Mouse (Mus musculus) layer of hippocampus, postnatal 25 days (tissue): Measurements from ENCODE around the gene Phf5a. TPM values are rescaled to one million over a fixed set of nuclear protein-coding genes. Genes with fewer than 3 reads are reported as not detected.

ENCODE experiments used
- DNase-seq, 2 experiments: peaks; one replicate each; pipeline ENCODE4 v3.0.0; 2022; ENCODE audit warnings: mixed read lengths in 2 of 2, low spot score in 1 of 2; ENCODE audit errors: extremely low spot score in 1 of 2
- total RNA-seq, 2 experiments: library from RNA; stranded (reverse); gene quantifications; 2 replicates each; pipeline ENCODE4 v1.2.3; 2021

Gene Phf5a
- total RNA-seq, 2 experiments from 2014 or later: 32.6 to 40.0 TPM

DNA sequence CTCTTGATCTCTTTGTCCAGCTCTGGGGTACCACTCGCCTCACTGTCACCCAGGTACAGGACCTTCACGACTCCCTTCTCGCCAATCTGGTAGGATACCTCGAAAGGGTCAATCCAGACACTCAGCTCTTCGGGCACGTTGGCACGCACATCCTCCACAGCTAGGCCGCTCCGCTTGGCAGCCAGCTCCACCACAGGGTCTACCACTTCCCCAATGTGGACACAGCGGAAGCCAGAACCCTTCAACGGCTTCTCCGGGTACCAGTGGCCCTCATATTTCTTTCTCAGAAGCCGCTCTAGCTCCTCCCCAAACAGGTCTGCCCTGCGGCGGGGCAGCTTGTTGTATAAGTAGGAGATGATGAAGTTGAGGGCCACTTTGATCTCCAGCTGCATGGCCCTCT is 20.3 kb downstream of the Phf5a start:
- no peak for DNase-seq

DNA sequence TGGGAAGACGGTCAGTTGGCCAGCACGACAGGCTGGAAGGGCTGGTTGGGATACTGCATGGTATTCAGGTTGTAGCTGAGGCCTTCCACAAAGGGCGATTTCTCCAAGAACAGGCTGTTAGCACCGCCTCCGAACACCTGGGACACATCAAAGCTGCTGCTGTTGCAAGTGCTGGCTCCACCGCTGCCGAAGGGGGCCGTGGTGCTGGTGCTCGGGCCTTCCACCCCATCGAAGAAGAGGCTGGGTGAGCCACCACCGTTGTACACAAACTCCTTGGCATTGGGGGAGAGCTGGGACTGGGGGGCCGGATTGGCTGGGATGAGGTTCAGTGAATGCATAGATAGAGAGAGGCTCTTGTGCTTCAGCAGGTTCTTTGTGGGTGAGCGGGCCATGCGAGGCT is 21.0 kb downstream of the Phf5a start:
- DNase-seq: no peak

DNA sequence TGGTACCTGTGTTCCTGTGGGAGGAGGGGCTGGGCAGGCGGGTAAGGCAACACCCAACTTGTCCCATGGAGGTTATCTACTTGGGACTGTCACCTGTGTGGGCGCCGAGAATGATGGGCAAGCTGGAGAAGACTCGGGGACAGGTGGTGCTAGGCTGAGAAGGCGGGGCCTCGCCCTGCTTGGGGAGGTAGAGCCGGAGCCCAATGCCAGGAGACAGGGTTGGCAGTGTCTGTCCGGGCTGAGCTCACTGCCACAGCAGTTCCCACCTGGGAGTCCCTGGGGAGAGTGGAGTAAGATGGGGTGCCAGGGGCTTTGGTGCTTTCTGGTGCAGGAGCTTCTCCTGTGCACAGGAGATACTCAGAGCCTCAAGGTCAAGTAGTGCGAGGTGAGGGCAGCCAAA is 22.6 kb downstream of the Phf5a start:
- no peak for DNase-seq

DNA sequence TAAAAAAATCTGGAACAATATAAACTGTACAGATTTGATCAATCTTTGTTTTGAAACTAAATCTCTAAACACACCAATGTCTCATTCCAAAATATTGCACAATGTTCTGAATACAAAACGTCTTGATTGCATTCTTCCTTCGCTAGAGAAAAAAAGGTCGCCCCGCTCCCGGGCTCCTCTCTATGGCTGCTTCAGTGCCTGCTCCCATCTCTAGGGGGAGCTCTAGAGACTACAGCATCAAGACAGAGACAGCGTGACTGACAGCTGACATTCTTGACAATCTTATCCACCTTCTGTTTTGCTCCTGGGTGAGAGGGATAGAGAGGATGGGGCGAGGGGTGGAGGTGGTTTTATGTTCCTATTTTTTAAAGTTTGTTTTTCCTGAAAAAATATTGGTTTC is 23.4 kb downstream of the Phf5a start:
- peak in 1 of 2 experiments; percentile 62 for DNase-seq

DNA sequence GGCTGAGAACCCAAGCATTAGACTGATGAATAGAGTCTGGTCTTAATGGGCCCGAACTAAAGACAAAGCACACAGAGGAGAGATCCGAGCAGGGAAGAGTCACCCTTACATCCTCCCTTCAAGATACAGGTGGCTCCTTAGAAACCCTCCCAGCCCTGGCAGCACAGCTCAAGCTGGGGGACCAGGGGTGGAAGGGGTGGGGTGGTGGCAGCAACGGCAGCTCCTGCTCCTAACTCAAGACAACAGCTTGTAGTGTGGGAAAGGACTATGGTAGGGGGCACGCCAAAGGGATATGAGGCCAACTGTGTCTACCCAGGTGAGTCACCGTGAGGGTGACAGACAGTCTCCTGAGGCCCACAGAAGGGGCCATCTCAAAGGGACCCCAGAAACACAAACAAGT is 23.9 kb downstream of the Phf5a start:
- DNase-seq: no peak

DNA sequence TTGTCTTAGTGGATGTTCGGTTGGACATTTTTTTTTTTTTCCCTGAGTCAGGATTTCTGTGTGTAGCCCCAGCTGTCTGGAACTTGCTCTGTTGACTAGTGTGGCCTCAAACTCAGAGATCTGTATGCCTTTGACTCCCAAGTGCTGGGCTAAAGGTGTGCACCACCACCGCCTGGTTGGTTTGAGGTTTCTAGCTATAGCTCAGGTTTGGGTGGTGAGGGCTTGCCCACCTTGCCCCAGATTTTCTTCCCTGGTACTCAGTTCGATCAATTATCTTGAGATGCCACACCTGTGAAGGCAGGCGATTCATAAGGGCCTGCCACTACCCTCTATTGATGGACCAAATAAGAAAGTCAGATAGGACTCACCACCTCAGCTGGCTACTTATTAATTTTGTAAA is 24.6 kb downstream of the Phf5a start:
- no peak for DNase-seq

DNA sequence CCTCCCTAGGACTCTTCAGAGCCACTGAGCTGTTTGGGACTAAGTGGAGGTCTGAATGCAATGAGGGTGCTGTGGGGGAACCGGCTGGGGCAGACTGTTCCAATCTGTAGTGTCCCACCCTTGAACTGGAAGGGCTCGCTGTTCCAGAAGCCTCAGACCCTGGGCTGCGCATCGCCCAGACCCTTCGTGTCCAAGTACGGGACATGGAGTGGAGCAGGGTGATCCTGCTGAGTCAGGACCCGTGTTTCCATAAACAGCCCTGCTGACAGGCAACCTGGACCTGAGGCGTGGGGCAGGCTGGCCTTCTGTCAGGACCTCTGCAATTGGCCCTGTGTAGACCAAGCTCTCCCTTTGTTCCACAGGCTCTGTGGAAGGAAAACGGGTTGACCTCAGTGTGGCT is 25.0 kb downstream of the Phf5a start:
- no peak for DNase-seq

DNA sequence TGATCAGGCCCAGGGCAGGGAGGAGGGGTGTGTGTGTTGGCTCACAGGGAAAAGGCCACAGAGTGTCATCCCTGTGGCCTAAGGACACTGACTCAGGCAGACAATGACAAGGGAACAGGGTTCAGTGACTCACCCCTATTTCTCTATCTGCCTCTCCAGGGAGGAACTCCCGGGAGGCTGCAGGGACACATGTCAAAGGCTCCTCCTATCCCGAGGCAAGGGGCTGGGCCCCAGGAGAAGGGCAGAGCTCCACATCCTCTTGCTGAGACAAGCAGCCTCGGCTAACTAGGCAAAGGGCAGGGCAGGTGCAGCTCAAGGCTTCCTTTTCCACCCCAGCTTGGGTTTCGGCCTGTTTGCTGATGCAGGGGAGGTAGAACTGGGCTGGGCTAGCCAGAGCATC is 26.0 kb downstream of the Phf5a start:
- no peak for DNase-seq

DNA sequence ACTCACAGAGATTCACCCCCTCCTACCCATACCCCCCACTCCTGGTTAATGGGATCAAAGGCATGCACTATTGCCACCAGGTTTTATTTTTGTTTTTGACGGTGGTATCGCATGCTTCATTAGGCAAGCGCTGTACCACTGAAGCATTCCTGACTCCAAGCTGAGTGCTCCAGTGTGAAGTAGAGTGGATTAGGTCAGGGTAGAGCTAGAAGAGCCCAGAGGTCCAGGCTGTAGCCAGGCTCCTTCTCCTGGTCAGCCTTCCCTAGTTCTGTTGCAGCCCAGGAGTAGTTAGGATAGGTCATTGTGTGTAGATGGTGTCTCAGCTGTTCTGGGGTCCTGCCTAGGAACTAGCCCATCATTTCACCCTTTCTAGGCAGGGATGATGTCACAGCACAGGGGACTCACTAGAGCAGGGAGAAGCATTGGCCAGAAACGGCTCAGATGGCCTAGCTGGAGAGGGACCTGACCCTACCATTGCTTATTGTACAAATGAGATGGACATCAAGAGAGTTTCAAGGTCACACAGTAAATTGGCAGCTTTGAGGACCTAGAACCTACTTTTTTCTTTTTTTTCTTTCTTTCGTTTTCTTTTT is 26.6 kb downstream of the Phf5a start:
- no peak for DNase-seq

DNA sequence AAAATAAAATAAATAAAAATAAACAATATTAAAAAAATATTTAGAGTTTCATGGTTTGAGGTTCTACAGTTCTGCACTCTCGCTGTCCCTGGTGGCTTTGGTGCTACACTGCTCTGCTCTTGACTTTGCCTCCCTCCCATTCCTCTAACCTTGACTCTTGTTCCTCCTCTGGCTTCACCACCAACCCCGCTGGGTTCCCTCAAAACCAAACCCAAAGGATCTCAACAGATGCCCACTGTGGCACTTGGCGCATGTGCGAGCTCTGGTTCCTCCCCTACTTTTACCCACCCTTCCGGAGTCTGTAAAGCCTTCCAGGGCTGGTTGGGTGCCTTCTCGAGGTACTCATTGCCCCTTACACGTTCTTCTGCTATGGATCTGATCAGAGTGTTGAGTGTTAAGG is 29.4 kb downstream of the Phf5a start:
- no peak for DNase-seq

DNA sequence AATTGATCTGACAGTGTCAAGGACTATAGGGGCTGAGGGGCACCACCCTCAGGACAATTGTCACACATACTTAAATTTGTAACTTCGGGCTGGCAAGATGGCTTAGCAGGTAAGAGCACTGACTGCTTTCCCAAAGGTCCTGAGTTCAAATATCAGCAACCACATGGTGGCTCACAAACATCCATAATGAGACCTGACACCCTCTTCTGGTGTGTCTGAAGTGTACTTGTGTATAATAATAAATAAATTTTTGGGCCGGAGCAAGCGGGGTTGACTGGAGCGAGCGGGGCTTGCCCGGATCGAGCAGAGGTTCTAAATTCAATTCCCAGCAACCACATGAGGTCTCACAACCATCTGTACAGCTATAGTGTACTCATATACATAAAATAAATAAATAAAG is 31.4 kb downstream of the Phf5a start:
- no peak for DNase-seq

DNA sequence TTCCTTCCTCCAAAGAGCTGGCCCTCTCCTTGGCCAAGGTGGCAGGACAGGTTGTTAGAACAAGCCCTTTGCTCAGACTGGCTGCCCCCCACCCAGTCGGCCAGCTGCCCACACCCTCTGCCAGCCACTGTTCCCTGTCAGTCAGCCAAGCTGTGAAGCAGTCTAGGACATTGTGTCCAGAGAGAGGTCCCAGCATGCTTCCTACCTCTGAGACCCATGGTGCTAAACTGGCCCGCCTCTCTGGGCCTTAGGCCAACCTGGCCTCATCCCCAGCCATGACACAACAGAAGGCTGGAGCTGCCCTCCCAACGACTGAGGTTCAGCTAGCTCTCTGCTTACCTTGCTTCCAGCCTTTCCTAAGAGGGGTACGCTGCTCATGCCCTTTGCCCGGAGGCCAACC is 32.1 kb downstream of the Phf5a start:
- peak in 1 of 2 experiments; percentile 57 for DNase-seq

DNA sequence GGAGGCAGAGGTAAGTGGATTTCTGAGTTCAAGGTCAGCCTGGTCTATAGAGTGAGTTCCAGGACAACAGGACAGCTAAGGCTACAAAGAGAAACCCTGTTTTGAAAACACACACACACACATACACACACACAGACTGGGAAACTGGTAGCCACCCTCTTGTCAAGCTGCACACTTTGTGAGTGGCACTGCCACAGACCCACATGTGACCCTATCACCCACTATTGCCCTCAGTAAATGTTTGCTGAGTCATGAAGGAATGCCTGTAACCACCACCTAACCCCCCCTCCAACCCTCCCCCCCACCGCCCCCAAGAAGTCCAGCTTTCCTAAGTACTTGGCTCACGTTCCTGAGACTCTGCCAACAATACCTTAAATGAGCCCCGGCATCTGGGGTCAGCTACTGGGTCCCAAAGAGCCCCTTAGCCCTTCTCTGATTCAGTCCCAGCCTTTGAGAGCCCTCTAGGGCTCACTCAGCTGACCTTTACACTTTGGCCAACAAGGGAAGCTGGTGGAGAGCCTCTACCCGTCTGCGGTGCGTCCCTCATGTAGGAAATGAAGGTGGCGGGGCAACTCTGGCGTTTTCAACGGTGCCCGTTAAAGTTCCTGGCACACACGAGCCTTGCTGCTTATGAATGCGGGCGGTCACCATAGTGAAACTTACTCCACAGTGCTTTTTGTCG is 33.0 kb downstream of the Phf5a start:
- DNase-seq: no peak

DNA sequence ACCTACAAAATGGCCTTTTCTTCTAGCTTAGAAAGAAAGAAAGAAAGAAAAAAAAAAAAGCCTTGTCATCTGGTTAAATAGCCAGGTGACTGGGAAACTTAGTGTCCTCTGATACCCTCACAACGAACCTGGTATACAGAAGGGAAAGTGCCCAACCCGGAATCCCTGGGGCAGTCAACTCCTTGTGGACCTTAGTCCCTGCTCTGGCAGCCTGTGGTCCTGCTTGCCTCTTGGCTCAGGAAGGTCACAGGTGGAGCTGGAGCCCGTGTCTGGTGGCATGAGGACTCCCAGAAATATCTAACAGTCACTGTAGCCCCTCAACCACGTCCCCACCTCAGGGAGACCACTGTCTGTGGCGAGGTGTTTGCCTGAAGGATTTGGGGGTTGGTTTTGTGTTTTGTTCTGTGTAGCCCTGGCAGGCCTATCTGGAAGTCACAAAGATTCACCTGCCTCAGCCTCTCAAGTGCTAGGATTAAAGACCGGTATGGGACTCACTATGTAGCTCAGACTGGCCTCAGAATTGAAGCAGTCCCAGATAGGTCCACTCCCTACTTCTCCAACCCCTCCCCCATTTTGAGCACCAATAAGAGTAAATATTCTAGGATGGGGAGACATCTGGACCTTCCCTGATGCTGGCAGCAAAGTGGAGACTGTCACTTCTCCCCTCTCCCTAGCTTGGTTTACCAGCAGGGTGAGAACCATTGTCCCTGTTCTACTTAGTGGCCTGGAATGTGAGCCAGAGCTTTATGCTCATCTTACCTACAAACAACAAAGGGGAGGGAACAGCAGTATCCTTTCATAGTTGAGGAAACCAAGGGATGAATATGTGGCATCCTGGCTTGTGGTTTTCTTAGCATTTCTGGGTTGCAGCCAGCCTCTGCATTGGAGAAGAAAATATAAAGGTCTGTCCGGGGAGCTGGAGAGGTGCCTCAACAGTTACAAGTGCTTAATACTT is 34.5 kb downstream of the Phf5a start:
- DNase-seq: no peak

DNA sequence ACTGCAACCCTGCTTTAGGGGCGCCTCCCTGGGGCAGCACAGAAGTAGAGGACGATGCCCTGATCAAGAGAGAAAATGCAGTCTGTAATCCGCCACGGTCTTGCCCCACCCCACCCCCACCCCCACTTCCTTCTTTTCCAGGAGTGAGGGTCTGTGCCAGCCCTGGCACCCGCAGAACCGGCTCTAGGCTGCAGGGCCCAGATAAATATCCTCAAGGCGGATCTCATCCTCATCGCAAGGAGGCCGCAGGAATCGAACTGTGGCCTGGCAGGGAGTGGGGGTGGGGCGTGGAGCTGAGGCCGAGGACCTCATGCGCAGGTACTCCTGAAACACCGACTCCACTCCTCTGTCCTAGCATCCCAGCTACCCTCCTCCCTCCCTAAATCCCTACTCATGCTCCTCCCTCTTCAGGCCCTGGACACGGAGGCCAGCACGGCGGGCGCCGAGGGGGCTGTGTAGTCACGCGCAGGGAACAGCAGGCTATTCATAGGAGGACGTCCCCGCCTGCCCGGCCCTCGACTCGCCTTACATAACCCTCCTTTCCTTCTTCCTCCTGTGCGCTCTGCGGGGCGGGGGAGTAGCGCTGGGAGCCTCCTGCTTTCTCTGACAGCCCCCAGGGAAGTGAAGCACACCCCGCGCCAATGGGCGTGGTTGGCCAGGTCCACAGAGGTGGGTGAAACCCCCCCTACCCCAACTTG is 35.4 kb downstream of the Phf5a start:
- DNase-seq: peak; percentile 54

DNA sequence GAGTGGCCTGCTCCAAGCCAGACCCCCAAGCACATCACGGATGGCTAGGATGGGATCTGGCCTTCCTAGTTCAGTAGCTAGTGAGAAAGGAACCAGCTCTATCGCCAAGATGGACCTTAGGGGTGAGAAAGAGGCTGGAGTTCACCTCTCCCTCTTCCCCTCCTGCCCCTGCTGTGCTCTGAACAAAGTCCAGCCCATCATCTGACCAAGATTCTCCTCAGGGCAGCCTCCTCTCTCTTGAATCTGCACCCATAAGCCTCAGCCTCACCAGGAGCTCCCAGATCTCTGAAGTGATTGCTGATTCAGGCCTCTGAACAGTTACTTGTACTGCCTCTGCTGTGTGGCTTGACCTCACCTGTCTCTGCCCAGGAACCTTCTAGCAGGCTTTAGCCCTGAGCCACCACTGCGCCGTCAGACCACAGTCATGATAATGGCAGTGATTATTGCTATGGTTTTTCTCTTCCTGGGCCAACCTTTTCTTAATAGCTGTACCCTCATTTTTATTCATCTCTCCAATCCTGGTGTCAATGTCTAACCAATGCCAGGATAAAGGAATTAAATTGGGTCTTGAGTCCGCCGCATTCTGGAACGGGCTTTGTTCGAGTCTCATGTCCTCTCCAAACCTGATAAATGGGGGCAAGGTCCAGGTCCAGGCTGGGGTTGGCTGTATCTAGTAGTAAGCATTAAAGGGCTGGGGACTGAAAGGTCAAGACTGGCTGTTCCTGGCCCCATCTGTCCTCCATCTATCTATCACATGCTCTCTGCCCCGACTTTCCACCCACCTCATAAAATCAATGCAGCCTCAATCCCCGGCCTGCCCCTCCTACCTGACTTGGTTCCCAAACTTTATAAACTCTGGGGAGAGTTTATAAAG is 36.5 kb downstream of the Phf5a start:
- no peak for DNase-seq

DNA sequence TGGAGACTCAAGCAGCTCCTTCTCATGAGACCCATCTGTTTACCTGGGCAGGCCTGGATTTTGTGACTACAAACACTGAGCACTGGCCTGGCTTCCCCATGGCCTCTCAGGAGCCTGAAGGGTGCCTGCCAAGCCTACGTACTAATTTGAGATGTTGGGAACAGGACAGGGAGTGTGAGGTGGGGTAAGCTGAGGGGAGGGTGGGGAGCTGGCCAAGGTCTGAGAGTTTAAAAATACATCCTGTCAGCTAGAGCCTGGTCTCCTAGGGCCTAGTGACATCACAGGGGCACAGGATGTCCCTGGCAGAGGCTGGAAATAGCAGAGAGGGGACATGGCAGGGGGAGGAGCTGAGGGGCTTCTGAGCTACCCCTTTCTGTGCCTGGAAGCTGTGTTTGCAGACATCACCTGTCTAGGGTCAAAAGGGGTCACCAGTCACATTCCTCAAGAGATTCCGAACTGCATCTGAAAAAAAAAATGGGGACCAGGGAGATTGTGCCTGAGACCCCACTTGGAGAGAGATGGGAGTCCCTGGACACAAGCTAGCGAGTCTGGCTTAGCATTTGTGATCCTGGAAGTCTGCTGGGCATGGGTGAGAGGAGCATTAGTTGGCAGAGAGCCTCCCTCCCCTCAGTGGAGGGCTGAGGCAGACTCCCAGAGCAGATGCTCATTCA is 37.4 kb downstream of the Phf5a start:
- no peak for DNase-seq

DNA sequence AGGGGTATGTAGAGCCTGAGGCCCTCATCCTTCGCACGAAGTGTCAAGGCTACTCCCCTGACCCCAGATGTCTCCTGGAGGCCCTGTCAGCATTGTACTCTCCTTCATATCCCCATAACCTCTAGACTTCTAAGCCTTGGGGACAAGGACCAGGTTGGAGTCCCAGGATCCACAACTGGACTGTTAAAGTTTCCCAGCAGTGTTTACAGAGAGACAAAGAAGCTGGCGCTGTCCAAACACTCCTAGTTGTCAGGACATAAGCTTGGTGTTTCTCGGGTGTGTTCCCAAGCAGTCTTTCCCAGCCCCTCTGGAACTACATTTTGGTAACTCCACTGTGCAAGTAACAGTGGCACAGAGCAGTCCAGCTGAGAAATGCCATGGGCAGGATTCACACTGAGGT is 38.2 kb downstream of the Phf5a start:
- DNase-seq: no peak

DNA sequence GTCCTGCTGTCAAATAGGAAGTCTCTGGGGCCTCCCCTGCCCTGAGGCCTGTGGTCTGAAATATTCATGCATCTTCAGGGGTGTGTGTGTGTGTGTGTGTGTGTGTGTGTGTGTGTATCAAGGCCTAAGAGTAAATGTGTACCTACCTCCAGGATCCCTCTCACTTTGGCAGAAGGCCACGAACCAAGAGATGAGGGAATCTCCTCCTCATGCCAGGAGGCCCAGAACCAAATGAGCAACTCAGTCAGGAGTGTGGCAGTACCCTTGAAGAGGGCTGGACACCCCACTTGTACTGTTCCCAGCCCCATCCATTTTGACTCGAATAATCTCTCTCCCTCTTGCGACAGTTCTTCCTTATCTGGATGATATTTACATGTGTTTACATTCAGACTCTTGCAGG is 39.5 kb downstream of the Phf5a start:
- DNase-seq: no peak
